Mouse (Mus musculus): ENCODE data around the gene Eif4a2. TPM values are rescaled to one million over a fixed set of nuclear protein-coding genes. Genes with fewer than 3 reads are reported as not detected.

The Eif4a2 gene
- total RNA-seq, 2 experiments from 2014 or later, result 551 to 581 TPM

DNA sequence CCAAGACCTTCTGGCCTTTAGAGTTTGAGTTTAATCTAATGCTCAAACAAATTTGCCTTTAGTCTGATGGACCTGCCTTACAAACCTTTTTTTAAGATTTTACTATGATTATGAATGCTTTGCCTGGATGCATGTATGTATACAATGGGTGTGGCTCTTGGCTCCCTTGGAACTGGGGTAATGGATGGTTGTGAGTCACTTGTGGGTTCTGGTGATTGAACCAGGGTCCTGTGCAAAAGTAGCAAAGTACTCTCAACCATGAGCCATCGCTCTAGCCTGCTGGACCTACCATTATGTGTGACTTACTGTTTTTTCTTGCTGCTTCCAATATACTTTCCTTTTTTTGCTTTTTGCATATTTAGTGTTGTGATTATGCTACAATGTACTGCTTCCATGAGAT, 25.1 kb downstream of the Eif4a2 start:
- DNase-seq (ENCODE audit: low spot score in 2 of 2), result no peak

DNA sequence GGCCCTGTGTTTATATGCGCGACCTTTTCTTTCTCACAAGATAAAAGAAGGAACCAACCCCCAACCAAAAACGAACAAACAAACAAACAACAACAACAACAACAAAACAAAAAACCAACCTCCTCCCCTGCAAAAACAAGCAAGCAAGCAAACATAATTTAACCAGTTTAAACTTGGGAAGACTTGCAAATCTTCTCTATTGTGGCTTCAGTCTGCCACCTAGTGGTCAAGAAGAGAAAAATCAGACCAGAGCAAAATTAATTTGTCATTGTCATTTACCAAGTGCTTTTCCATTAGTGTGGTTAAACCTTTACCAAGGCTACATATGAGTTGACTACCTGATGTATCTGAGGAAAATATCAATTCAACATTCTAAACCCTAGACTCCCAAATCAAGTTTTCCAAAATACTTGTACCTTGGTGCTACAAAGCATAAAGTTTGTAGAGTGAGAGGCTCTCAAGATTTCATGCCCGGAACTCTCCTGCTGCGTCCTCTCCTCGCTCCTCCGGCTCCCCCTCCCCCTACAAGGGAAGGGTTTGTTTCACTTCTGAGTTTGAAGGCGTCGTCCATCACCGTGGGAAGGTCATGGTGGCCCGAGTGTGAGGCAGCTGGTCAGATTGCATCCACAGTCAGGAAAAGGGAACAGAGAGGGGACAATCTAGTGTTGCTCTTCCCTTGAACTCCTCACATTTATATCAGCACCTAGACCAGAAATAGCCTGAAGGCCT, 28.3 kb downstream of the Eif4a2 start:
- DNase-seq (ENCODE audit: low spot score in 2 of 2), result no peak

DNA sequence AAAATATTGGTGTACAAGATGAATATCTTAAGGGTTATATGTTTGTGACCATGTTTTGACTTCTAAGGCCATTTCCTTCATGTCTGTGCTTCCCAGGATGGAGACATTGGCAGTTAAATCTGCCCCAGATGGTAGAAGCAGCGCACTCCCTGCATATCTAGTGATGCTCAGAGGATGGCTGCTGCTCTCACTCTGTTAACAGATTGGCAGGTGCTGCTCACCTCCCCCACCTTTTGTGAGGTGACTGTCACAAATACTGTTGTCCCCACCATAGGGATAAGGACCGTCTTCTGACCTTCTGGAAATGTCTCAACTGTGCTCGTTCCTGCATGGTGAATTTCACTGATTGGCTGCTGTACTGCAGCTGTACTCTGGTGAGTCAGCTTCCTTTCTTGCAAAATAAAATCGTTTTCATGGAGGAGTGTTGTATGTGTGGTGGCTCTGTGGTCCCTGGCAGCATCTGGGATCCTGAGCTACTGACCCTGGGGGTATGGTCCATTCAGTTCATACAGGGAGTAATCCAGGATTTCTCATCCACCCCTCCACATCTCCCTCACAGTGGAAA, 29.2 kb downstream of the Eif4a2 start:
- no peak for DNase-seq (ENCODE audit: low spot score in 2 of 2)

DNA sequence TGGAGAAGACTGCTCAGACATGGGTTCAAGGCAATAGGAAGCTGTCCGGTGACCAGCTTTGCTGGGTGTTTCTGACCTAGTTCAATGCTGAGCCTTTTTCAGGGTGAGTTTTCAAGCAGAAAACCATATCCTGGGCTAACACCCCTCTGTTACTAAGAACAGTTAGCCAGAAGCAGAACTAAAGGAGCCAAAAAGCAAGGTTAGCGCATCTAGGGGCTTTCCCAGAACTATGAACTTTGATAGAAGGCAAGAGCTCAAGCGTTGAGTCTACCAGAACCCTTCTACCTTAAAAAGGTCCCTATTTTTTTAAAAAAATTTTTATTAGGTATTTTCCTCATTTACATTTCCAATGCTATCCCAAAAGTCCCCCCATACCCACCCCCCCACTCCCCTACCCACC, 33.7 kb downstream of the Eif4a2 start:
- no peak for DNase-seq (ENCODE audit: low spot score in 2 of 2)

DNA sequence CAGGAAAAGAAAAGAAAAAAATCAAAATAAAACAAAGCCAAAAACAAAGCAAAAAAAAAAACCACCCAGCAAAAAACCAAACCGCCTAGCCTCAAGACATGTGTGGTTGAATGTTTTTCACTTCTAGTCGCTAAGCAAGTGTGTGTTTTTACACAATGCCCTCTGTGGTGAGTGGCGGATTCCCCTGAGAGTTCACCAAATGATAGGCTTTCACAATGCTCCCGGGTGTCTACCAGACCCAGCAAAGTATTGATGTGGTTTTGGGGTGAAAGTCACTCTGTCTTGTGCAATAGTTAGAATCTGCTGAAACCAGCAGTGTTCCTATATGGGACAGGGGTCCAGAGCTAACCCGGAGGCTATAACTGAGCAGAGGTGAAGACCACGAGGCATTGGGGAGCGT, 37.1 kb downstream of the Eif4a2 start:
- DNase-seq (ENCODE audit: low spot score in 2 of 2), result no peak

DNA sequence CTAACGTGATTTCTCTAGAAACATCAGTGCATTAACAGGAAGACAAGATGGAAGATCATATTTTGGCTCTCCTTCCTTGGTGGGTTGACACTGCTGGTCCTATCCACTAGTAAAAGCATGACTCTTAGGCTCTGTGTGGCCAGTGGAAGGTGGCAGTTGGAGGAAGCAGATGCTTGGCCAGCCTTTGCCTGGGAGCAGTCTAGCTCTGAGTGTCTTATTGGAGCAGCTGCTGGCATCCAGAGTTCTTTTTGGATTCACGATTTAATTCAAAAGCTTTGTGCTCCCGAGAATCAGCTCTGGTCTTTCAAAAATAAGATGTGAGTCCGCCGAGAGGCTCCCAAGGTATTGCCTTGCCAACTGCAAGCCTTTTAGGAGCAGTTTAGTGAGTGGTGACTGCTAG, 38.0 kb downstream of the Eif4a2 start:
- no peak for DNase-seq (ENCODE audit: low spot score in 2 of 2)

DNA sequence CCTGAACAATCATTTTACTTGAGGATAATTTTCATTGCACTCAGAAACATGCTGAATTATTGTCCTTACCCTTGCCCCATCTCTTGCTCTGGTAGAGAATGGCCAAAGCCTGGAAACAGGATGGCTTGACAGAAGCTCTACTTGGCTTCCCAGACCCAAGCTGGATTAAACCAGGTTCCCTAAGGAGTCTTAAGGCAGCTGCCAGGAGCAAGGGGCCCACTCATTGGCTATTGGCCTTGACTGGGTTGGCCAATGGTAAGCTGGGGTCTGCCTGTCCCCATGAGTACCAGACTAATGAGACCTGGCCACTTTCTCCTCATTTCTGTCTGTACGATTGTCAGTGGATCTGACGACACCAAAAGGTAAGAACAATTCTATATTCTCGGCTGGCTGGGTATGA, 39.0 kb downstream of the Eif4a2 start, which contains the start of gene Adipoq:
TSS of gene Adipoq (plus strand) at position 257 of the 400 bp plus-strand sequence.
- no peak for DNase-seq (ENCODE audit: low spot score in 2 of 2)

DNA sequence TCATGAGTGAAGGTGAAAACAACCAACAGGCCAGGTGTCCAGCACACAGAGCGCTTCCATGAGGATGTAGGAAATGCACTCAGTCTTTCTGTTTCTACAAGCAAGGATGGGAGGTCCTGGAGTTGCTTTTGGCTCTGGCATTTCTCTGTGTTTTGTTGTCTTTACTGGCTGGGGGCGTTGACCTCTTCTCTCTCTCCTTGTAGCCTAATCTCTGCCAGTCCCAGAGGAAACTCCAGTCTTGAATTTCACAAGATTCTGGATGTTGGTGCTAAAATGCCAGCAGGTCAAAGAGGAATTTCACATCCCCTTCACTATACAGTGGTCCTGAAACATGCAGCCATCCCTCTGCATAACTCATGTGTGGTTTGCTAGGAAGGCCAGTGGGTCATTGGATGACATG, 41.7 kb downstream of the Eif4a2 start:
- DNase-seq (ENCODE audit: low spot score in 2 of 2), result no peak

DNA sequence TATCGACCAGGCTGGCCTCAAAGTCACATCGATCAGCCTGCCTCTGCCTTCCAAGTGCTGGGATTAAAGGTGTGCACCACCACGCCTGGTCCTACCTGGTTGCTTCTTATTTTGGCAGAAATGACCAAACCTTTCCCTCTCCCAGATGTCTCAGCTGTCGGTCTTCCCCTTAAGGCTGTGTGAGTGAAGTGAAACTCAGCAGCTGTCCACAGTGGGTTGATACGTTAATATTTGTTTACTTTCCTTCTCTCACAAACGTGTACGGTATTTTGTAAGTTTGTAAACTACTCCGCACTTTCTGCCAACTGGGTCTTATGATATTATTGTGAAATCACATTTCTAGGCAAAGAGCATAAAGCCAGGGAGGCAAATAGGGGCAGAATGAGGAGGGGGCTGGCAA, 42.2 kb downstream of the Eif4a2 start:
- DNase-seq (ENCODE audit: low spot score in 2 of 2), result no peak

DNA sequence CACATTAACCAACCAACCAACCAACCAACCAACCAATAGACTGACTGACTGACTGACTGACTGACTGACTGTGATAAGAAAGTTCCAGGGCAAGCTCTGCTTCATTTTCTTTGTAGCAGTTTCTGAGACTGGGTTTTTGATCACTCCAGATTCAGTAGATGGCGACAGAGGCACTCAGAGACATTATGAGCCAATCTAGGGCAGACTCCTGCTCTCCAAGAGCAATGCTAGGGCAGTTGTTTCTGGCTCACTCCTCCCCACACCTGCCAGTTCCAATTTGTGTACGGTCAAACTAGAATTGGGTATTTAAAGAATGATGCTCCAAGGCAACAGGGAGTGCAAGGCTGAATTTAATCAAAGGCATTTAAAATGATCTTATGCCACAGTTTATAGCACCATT, 44.2 kb downstream of the Eif4a2 start:
- no peak for DNase-seq (ENCODE audit: low spot score in 2 of 2)

DNA sequence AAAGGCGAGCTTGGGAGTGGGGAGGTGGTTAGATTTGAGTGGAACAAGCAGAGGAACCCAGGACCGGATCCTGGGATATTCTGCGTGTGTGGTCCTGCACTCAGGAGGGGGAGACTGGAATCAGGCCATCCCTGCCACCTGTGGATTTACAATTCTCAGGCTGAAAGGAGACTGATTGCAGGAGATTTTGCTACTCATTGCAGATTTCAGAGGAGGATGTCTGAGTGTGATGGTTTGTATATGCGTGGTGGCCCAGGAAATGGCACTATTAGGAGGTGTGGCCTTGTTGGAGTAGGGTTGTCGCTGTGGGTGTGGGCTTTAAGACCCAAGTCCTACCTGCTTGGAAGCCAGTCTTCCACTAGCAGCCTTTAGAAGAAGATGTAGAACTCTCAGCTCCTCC, 47.0 kb downstream of the Eif4a2 start:
- DNase-seq (ENCODE audit: low spot score in 2 of 2), result no peak

DNA sequence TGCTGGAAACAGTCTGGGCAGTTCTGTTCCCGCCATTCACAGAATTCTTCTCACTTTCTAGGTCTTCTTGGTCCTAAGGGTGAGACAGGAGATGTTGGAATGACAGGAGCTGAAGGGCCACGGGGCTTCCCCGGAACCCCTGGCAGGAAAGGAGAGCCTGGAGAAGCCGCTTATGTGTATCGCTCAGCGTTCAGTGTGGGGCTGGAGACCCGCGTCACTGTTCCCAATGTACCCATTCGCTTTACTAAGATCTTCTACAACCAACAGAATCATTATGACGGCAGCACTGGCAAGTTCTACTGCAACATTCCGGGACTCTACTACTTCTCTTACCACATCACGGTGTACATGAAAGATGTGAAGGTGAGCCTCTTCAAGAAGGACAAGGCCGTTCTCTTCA, 49.8 kb downstream of the Eif4a2 start:
- no peak for DNase-seq (ENCODE audit: low spot score in 2 of 2)

DNA sequence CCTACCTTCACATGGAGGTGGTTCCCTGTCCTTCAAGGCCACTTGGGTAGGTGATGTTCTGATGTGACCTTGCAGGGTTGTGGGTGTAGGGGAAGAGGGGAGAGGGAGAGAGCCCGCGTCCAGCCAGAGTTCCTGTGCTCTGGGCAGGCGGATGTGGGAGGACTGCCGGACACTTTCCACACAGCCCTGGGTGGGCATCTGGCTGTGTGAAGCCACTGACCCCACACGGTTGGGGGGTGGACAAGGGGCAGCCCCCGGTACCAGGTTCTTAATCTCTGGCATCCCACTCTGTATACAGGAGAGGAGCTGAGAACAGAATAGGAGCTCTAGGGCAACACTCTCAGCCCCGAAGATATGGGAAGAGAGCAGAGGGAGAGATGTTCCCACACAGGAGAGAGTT, 51.0 kb downstream of the Eif4a2 start:
- no peak for DNase-seq (ENCODE audit: low spot score in 2 of 2)

DNA sequence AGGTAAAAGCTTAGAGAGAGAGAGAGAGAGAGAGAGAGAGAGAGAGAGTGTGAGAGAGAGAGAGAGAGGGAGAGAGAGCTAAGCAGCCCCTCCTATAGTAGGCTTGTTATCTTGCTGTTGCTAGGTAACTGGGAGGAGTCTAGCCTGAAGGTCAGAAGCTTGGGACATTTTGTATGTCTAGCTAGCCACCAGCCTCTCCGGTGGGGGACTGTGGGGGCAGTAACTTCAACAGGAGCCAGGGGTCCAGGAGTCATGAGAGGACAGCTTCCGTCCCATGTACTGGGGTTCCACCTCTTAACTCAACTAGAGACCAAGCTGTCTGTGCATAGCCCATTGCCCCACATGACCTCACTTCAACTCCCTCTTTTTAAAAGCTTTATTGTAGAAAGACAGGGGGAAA, 51.7 kb downstream of the Eif4a2 start:
- DNase-seq (ENCODE audit: low spot score in 2 of 2), result no peak

DNA sequence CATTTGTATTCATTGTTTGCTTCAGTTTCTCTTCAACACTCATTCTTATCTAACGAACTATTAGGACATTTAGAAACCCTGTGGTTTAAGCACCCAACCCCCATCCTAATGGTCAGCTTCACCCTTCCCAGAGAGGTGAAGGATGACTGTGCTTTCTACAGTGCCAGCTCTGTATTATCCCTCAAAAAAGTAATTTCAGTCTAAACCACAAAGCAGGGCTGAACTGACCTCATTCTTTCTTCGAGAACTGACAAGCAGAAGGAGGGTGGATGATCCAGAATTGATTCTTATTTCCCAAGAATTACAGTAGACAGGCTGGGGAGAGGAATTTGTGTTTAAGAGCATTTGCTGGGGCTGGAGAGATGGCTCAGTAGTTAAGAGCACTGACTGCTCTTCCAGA, 52.5 kb downstream of the Eif4a2 start:
- no peak for DNase-seq (ENCODE audit: low spot score in 2 of 2)

DNA sequence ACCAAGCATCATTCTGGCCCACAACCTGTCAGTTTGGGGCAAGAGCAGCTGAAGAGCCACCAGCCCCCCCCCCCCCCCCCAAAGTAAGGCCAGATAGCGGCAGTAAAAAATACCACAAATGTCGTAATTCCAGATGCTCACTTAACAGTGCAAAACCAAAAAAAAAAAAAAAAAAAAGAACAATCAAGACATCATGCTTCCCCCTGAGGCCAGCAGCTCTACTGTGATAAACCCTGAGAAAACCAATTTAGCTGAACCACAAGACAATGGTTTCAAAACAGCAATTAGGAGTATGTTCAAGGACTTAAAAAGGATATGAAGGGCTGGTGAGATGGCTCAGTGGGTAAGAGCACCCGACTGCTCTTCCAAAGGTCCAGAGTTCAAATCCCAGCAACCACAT, 54.9 kb downstream of the Eif4a2 start:
- DNase-seq (ENCODE audit: low spot score in 2 of 2), result no peak

Small RNAs within 50 kb of the gene (microRNA-seq; reads per million reads assigned to microRNA genes)
- 13.7 to 29.4 reads per million in 2 experiments for gene Gm49346 (ENCODE audit: borderline number of aligned reads in 2 of 2)

Other genes starting within 250 kb of the Eif4a2 start
- 10 to 100 TPM; 13.8 TPM for gene Tbccd1, start 249.8 kb upstream of the Eif4a2 start, total RNA-seq (2021)
- 10 to 100 TPM; 60.8 to 72.1 TPM for gene Dnajb11, start 249.6 kb upstream of the Eif4a2 start, total RNA-seq (2021)
- gene Ahsg, start 216.2 kb upstream of the Eif4a2 start, total RNA-seq (2021), result 1 to 10 TPM; 5.0 to 8.3 TPM
- 10 to 100 TPM in 1 of 2 experiments, 1 to 10 TPM in 1; 1.6 to 78.1 TPM for gene Fetub, start 189.1 kb upstream of the Eif4a2 start, total RNA-seq (2021)
- gene Hrg, start 156.4 kb upstream of the Eif4a2 start, total RNA-seq (2021), result 1 to 10 TPM in 1 of 2 experiments, not detected in 1; 1.2 TPM
- gene Kng2, start 78.0 kb upstream of the Eif4a2 start, total RNA-seq (2021), result 10 to 100 TPM; 11.9 to 31.8 TPM
- 1 to 10 TPM in 1 of 2 experiments, under 1 TPM in 1; 0.60 to 1.1 TPM for gene Kng1, start 49.6 kb upstream of the Eif4a2 start, total RNA-seq (2021)
- 1 to 10 TPM; 4.3 to 7.7 TPM for gene Rfc4, start 20.3 kb downstream of the Eif4a2 start, total RNA-seq (2021)
- gene Adipoq, start 39.1 kb downstream of the Eif4a2 start, total RNA-seq (2021), result 100 to 1,000 TPM; 265 to 655 TPM
- 10 to 100 TPM; 21.8 to 35.6 TPM for gene St6gal1, start 117.3 kb downstream of the Eif4a2 start, total RNA-seq (2021)

Data from adrenal gland, adult 18-20 months (tissue).